In genomic region chr3:51115921-51116320, GRCm38 (mm10) we compare ENCODE assay signal across 28 mouse cellular contexts.
"Had no signal": no experiment of that assay in that cellular context is flagged by ENCODE, and none has a peak within 500 bp of the region (broad histone marks: within the 10 kb centered on the region; RNA-seq: fewer than 3 reads in every experiment).

No protein-coding gene starts in this region.

- H3K27ac ChIP-seq: heart, embryonic 13.5 days; heart, embryonic 15.5 days; hindbrain, embryonic 10.5 days; hindbrain, embryonic 12.5 days; hindbrain, embryonic 13.5 days; hindbrain, embryonic 14.5 days; hindbrain, embryonic 15.5 days; hindbrain, postnatal 0 days; intestine, embryonic 15.5 days; kidney, embryonic 15.5 days; kidney, postnatal 0 days; layer of hippocampus, adult 2 months; left cerebral cortex, adult 2 months had no signal

- DNase-seq: heart, postnatal 10 days; heart, postnatal 36 days; heart, postnatal 4 days; kidney, adult 11 months; kidney, adult 18-20 months; kidney, adult 2 months; kidney, adult 8-10 months; kidney, adult 9 months; kidney, postnatal 10 days; kidney, postnatal 14 days; kidney, postnatal 36 days; kidney, postnatal 4 days; layer of hippocampus, adult 9-11 months; layer of hippocampus, postnatal 36 days had no signal

- H3K4me3 ChIP-seq: heart, embryonic 12.5 days; heart, embryonic 13.5 days; heart, embryonic 15.5 days; hindbrain, embryonic 10.5 days; hindbrain, embryonic 12.5 days; hindbrain, embryonic 13.5 days; hindbrain, embryonic 15.5 days; intestine, embryonic 15.5 days; kidney, embryonic 15.5 days; layer of hippocampus, adult 2 months; left cerebral cortex, adult 2 months had no signal
